Mouse (Mus musculus): ENCODE measurements around the gene Krtap4-8. TPM values are rescaled to one million over a fixed set of nuclear protein-coding genes. Genes with fewer than 3 reads are reported as not detected.
"Not testable (repeated sequence)": the region's sequence is repeated elsewhere in the genome, so short reads cannot be mapped to it uniquely, and the experiment has no call there.

The Krtap4-8 gene
- total RNA-seq (2021): not detected

DNA sequence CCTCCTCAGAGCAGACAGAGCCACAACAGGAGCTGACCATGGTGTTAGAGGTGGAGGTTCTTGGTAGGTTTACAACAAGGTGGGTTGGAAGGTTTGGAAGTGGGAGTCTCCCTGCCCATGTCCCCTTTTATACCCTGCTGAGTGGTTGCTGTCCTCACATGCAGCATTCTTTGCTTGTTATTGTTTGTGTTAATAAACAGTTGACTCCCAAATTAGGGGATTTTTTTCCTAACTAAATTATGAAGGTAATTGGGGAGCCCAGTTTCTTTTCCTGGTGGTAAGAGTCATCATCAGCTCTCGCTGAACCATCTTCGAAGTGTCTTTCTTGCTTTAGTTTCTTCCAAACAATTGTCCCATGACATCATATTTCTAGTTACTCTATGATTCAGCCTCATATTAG is at the start of gene Krtap4-8:
Krtap4-8 (minus strand) TSS at position 101 of the 400 bp plus-strand sequence.
- DNase-seq: no peak
- intact Hi-C loops (cut with DNase I): no loop called here

DNA sequence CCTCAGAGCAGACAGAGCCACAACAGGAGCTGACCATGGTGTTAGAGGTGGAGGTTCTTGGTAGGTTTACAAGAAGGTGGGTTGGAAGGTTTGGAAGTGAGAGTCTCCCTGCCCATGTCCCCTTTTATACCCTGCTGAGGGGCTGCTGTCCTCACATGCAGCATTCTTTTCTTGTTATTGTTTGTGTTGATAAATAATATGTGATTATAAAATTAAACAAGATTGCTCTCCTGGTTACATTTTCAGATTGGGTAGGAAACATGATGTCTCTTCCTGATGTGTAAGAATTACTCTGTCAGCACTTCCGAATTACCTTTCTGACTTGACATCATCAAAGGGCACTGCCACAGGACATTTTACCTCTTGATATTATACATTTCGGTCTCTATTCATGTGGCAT is 35.1 kb upstream of the Krtap4-8 start, which contains the start of gene Gm11564:
Gm11564 (minus strand) TSS at position 101 of the 400 bp plus-strand sequence.
- intact Hi-C loops (cut with DNase I); DNase-seq: not testable (repeated sequence)

DNA sequence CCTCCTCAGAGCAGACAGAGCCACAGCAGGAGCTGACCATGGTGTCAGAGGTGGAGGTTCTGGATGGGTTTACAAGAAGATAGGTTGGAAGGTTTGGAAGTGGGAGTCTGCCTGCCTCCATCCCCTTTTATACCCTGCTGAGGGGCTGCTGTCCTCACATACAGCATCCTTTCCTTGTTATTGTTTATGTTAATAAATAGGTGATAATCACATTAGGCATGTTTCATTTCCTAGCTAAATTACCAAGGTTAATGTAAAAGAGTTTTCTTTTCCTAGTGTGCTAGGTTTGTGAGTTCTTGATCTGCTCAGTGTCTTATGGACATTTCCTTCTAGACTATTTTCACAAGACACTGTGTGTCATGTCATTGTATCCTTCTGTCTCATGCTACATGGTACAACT is 29.3 kb upstream of the Krtap4-8 start, which contains the start of gene Krtap4-13:
Krtap4-13 (minus strand) TSS at position 101 of the 400 bp plus-strand sequence.
- intact Hi-C loops (cut with DNase I); DNase-seq: not testable (repeated sequence)

DNA sequence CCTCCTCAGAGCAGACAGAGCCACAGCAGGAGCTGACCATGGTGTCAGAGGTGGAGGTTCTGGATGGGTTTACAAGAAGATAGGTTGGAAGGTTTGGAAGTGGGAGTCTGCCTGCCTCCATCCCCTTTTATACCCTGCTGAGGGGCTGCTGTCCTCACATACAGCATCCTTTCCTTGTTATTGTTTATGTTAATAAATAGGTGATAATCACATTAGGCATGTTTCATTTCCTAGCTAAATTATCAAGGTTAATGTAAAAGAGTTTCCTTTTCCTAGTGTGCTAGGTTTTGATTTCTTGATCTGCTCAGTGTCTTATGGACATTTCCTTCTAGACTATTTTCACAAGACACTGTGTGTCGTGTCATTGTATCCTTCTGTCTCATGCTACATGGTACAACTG is 23.8 kb upstream of the Krtap4-8 start, which contains the start of gene Gm11554:
Gm11554 (minus strand) TSS at position 101 of the 400 bp plus-strand sequence.
- intact Hi-C loops (cut with DNase I); DNase-seq: not testable (repeated sequence)

DNA sequence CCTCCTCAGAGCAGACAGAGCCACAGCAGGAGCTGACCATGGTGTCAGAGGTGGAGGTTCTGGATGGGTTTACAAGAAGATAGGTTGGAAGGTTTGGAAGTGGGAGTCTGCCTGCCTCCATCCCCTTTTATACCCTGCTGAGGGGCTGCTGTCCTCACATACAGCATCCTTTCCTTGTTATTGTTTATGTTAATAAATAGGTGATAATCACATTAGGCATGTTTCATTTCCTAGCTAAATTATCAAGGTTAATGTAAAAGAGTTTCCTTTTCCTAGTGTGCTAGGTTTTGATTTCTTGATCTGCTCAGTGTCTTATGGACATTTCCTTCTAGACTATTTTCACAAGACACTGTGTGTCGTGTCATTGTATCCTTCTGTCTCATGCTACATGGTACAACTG is 18.3 kb upstream of the Krtap4-8 start, which contains the start of gene Gm11569:
Gm11569 (minus strand) TSS at position 101 of the 400 bp plus-strand sequence.
- DNase-seq; intact Hi-C loops (cut with DNase I): not testable (repeated sequence)

DNA sequence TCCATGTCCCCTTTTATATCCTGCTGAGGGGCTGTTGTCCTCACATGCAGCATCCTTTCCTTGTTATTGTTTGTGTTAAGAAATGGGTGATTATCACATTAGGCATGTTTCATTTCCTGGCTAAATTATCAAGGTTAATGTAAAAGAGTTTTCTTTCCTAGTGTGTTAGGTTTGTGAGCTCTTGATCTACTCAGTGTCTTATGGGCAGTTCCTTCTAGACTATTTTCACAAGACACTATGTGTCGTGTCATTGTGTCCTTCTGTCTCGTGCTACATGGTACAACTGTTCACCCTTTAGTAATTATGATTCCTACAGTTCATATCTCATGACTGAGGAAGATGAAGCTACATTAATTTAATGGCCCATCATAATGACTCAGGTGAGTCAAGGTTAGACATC is 12.9 kb upstream of the Krtap4-8 start, which contains the start of gene Gm11596:
Gm11596 (minus strand) TSS at position 101 of the 400 bp plus-strand sequence.
- DNase-seq: no peak
- intact Hi-C loops (cut with DNase I): no loop called here

DNA sequence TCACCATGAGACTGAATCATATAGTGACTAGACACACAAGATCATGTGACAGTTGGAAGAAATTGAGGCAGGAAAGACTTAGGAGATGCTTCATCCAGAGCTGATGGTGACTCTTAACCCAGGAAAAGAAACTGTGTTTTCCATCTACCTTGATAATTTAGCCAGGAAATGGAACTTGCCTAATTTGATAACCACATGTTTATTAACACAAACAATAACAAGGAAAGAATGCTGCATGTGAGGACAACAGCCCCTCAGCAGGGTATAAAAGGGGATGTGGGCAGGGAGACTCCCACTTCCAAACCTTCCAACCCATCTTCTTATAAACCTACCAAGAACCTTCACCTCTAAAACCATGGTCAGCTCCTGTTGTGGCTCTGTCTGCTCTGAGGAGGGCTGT is 4.4 kb upstream of the Krtap4-8 start, which contains the start of gene Krtap4-9:
Krtap4-9 (plus strand) TSS at position 301 of the 400 bp plus-strand sequence.
- intact Hi-C loops (cut with DNase I); DNase-seq: not testable (repeated sequence)

DNA sequence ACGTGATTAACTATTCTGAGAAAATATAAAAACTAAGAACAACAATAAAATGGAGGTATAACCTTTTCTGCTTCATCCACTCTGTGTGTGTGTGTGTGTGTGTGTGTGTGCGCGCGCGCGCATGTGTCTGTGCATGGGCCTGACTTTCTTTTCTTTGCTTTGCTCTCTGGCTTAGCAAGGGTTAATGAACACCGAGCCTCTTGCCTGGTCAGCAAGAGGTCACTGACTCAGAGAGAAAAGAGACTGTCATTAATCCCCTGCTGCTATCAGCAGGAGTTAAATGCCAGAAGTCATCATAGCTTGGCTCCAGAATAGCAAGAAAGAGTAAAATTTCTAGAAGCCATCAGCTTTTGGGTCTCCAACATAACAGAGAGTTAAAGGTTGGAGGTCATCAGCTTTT is 2.1 kb downstream of the Krtap4-8 start:
- no peak for DNase-seq
- intact Hi-C loops (cut with DNase I): no loop called here

DNA sequence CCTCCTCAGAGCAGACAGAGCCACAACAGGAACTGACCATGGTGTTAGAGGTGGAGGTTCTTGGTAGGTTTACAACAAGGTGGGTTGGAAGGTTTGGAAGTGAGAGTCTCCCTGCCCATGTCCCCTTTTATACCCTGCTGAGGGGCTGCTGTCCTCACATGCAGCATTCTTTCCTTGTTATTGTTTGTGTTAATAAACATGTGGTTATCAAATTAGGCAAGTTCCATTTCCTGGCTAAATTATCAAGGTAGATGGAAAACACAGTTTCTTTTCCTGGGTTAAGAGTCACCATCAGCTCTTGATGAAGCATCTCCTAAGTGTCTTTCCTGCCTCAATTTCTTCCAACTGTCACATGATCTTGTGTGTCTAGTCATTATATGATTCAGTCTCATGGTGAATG is 7.7 kb downstream of the Krtap4-8 start, which contains the start of gene Gm11595:
Gm11595 (minus strand) TSS at position 101 of the 400 bp plus-strand sequence.
- intact Hi-C loops (cut with DNase I); DNase-seq: not testable (repeated sequence)

DNA sequence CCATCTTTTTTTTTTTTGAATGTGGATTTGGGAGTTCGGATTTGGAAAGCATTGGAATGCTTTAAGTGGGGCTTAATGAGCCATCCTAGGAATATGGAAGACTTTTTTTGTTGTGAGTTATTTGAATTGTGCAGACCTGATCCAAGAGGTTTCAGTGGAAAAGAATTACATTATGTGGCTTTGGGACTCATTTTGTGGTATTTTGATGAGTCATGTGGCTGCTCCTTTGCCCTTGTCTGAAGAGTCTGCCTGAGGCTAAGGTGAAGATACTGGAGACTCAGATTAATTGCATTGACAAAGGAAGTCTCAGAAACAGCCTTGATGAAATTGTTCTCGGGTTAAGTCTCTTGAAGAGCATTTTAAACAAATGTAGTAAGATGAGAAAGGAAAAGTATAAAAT is 12.1 kb downstream of the Krtap4-8 start:
- intact Hi-C loops (cut with DNase I): no loop called here
- no peak for DNase-seq

DNA sequence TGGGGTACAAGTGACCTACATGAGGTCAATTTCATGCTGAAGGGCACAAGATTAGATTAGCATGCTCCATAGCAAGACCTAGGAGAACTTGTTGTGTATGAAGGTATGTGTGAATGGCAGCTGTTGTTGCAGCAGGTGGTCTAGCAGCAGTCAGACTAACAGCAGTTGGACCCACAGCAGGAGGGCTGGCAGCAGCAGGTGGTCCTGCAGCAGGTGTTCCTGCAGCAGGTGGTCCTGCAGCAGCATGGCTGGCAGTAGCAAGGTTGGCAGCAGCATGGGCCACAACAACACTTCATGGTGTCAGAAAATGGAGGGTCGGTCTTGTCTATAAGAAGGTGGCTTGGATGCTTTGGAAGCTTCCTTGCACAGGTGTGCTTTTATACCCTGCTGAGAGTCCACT is 21.6 kb downstream of the Krtap4-8 start:
- intact Hi-C loops (cut with DNase I): no loop called here
- DNase-seq: no peak

DNA sequence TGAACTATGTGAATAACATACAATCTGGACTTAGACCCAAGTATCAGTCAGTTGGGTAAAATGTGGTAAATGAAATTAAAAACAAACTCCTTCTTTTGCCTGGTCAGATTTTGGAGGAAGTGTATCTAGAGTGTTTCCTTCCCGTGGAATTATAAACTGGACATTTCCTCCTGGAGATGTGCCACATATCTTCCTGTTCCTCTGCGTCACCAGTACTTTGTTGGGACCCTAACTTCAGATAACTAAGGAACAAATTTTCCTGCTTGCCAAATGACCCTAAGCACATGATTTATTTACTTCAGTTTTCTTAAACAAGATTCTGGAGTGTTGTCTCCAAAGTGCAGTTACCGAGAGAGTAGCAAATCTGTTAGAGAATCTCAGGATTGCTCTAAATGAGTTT is 36.5 kb downstream of the Krtap4-8 start:
- intact Hi-C loops (cut with DNase I): no loop called here
- DNase-seq: no peak

DNA sequence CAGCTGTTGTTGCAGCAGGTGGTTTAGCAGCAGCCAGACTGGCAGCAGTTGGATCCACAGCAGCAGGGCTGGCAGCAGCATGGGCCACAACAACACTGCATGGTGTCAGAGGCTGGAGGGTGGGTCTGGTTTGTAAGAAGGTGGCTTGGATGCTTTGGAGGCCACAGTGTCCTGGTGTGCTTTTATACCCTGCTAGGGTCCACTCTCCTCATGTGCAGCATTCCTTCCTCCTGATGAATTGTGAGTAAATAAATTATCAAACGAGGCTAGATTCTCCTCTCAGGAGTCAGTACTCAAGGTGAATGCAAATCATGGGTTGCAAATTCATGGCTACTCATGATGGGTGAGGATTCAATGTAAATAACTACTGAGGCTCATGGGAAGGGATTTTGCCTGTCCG is 46.3 kb downstream of the Krtap4-8 start, which contains the start of gene Gm14180:
Gm14180 (minus strand) TSS at position 101 of the 400 bp plus-strand sequence.
- intact Hi-C loops (cut with DNase I): no loop called here
- DNase-seq: no peak

Other genes starting within 250 kb of the Krtap4-8 start
- not detected for gene Krt40, start 237.5 kb downstream of the Krtap4-8 start, total RNA-seq (2021)
- not detected for gene Krtap3-3, start 229.8 kb downstream of the Krtap4-8 start, total RNA-seq (2021)
- gene Krtap3-2, start 223.9 kb downstream of the Krtap4-8 start, total RNA-seq (2021): not detected
- gene Gm11939, start 221.2 kb downstream of the Krtap4-8 start, total RNA-seq (2021): not detected
- not detected for gene Krtap3-1, start 214.1 kb downstream of the Krtap4-8 start, total RNA-seq (2021)
- gene Krtap1-5, start 199.7 kb downstream of the Krtap4-8 start, total RNA-seq (2021): not detected
- gene Krtap1-4, start 197.1 kb downstream of the Krtap4-8 start, total RNA-seq (2021): not detected
- not detected for gene Krtap1-3, start 189.4 kb downstream of the Krtap4-8 start, total RNA-seq (2021)
- not detected for gene Krtap9-3, start 182.6 kb downstream of the Krtap4-8 start, total RNA-seq (2021)
- not detected for gene Gm11938, start 177.4 kb downstream of the Krtap4-8 start, total RNA-seq (2021)
- not detected for gene Gm11937, start 170.5 kb downstream of the Krtap4-8 start, total RNA-seq (2021)
- gene Krtap2-4, start 165.9 kb downstream of the Krtap4-8 start, total RNA-seq (2021): not detected
- not detected for gene Gm11562, start 160.3 kb downstream of the Krtap4-8 start, total RNA-seq (2021)
- gene Krtap4-1, start 152.5 kb downstream of the Krtap4-8 start, total RNA-seq (2021): not detected
- not detected for gene Krtap4-2, start 145.6 kb downstream of the Krtap4-8 start, total RNA-seq (2021)
- not detected for gene Krtap4-7, start 136.6 kb downstream of the Krtap4-8 start, total RNA-seq (2021)
- not detected for gene Gm11555, start 130.5 kb downstream of the Krtap4-8 start, total RNA-seq (2021)
- not detected for gene Gm11563, start 121.7 kb downstream of the Krtap4-8 start, total RNA-seq (2021)
- gene Krtap4-6, start 114.7 kb downstream of the Krtap4-8 start, total RNA-seq (2021): not detected
- not detected for gene Gm14190, start 90.0 kb downstream of the Krtap4-8 start, total RNA-seq (2021)
- gene Gm14180, start 46.4 kb downstream of the Krtap4-8 start, total RNA-seq (2021): not detected
- not detected for gene Gm11595, start 7.8 kb downstream of the Krtap4-8 start, total RNA-seq (2021)
- not detected for gene Krtap4-9, start 4.5 kb upstream of the Krtap4-8 start, total RNA-seq (2021)
- gene Gm11596, start 12.8 kb upstream of the Krtap4-8 start, total RNA-seq (2021): not detected
- gene Gm11569, start 18.2 kb upstream of the Krtap4-8 start, total RNA-seq (2021): not detected
- not detected for gene Gm11554, start 23.7 kb upstream of the Krtap4-8 start, total RNA-seq (2021)
- gene Krtap4-13, start 29.2 kb upstream of the Krtap4-8 start, total RNA-seq (2021): not detected
- not detected for gene Gm11564, start 35.0 kb upstream of the Krtap4-8 start, total RNA-seq (2021)
- not detected for gene 2300003K06Rik, start 57.4 kb upstream of the Krtap4-8 start, total RNA-seq (2021)
- not detected for gene Krtap4-16, start 70.9 kb upstream of the Krtap4-8 start, total RNA-seq (2021)
- not detected for gene Gm11568, start 77.2 kb upstream of the Krtap4-8 start, total RNA-seq (2021)
- not detected for gene Gm11559, start 83.8 kb upstream of the Krtap4-8 start, total RNA-seq (2021)
- gene Krtap9-1, start 92.7 kb upstream of the Krtap4-8 start, total RNA-seq (2021): not detected
- gene Gm11567, start 98.5 kb upstream of the Krtap4-8 start, total RNA-seq (2021): not detected
- not detected for gene Krtap31-1, start 127.2 kb upstream of the Krtap4-8 start, total RNA-seq (2021)
- gene Gm11565, start 134.0 kb upstream of the Krtap4-8 start, total RNA-seq (2021): not detected
- gene Krtap31-2, start 155.6 kb upstream of the Krtap4-8 start, total RNA-seq (2021): not detected
- gene Krtap9-5, start 167.8 kb upstream of the Krtap4-8 start, total RNA-seq (2021): not detected
- gene Krtap29-1, start 198.3 kb upstream of the Krtap4-8 start, total RNA-seq (2021): not detected
- gene Krtap16-1, start 205.9 kb upstream of the Krtap4-8 start, total RNA-seq (2021): not detected
- not detected for gene Krtap17-1, start 213.3 kb upstream of the Krtap4-8 start, total RNA-seq (2021)
- gene Krt33a, start 235.5 kb upstream of the Krtap4-8 start, total RNA-seq (2021): not detected
- gene Krt33b, start 249.2 kb upstream of the Krtap4-8 start, total RNA-seq (2021): not detected

Data from heart, postnatal 10 days (tissue).